33 mouse cellular contexts compared by ENCODE assay signal in the genomic region with DNA sequence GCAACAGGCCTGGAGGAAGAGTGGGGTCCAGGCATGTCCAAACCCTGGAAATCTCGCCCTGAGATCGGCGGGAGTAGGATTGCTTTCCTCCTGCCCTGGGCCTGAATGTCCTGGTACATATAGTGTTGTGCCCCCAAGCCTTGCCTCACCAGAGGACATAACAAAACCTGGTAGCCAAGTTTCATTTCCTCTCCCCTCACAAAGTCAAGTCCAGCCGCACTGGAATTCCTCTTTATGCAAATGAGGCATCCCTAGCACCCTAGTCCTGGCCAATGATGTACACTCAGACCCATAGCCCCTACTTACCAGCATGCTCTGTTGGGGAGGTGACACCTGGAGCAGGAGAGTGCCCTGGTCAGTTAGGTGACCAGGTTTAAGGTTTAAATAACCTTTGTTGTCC. TPM values are rescaled to one million over a fixed set of nuclear protein-coding genes. Genes with fewer than 3 reads are reported as not detected.
DNase-seq lines count a peak whose midpoint lies in the region; ATAC-seq and TF ChIP-seq lines count a peak whose summit lies in the region.
"Had no signal": no experiment of that assay in that cellular context is flagged by ENCODE, and none has a peak within 500 bp of the region (broad histone marks: within the 10 kb centered on the region; RNA-seq: fewer than 3 reads in every experiment).

No protein-coding gene starts in this region.

- H3K4me3 ChIP-seq in bone marrow, adult 2 months (replicated peaks; ENCODE audit: control insufficient read depth, low read depth, low read length): no peak overlapping the region
- peak overlapping the region; percentile 25 for H3K4me3 ChIP-seq in megakaryocyte, embryonic 14.5 days (replicated peaks)
- no peak overlapping the region for H3K4me3 ChIP-seq in embryonic facial prominence, embryonic 10.5 days
- H3K4me3 ChIP-seq: embryonic facial prominence, embryonic 13.5 days; erythroblast, embryonic 14.5 days; forebrain, embryonic 12.5 days; forebrain, embryonic 15.5 days; heart, embryonic 12.5 days; heart, embryonic 15.5 days; hindbrain, embryonic 10.5 days had no signal

- H3K36me3 ChIP-seq in megakaryocyte, embryonic 14.5 days (replicated peaks; ENCODE audit: low read length): no peaks in the 10 kb centered on the region
- no peaks in the 10 kb centered on the region for H3K36me3 ChIP-seq in embryonic facial prominence, embryonic 10.5 days (replicated peaks)
- H3K36me3 ChIP-seq: embryonic facial prominence, embryonic 13.5 days; forebrain, embryonic 12.5 days; forebrain, embryonic 15.5 days; G1E; heart, embryonic 12.5 days; heart, embryonic 15.5 days; hindbrain, embryonic 10.5 days had no signal

- no peak for TF ChIP-seq POLR2A in bone marrow, adult 2 months (IDR thresholded peaks at IDR 0.05; ENCODE audit: borderline replicate concordance, control insufficient read depth, low read depth, low read length)

- peak; percentile 28 to 37 for DNase-seq in monocyte, adult 2 months (ENCODE audit: low read depth in 1 of 2, low spot score in 2 of 2)
- DNase-seq in embryonic facial prominence, embryonic 10.5 days (ENCODE audit: low spot score): no peak
- no peak for DNase-seq in kidney, postnatal 10 days
- DNase-seq in thymus, postnatal 0 days (ENCODE audit: low spot score): no peak
- DNase-seq: adrenal gland, adult 2 months; adrenal gland, postnatal 14 days; cerebellum, adult 11 months; cerebellum, adult 2 months; cerebellum, adult 9-11 months; cerebellum, postnatal 25 days; gastrocnemius, postnatal 25 days; heart, postnatal 10 days; heart, postnatal 36 days had no signal

- no peak for TF ChIP-seq CTCF in bone marrow, adult 2 months (IDR thresholded peaks at IDR 0.05; ENCODE audit: control insufficient read depth, insufficient read depth, low read length)

- peaks cover 15% of the 10 kb centered on the region for H3K4me1 ChIP-seq in bone marrow, adult 2 months (ENCODE audit: control insufficient read depth, insufficient read depth, low read length)
- peaks cover 50% of the 10 kb centered on the region for H3K4me1 ChIP-seq in megakaryocyte, embryonic 14.5 days
- H3K4me1 ChIP-seq in embryonic facial prominence, embryonic 10.5 days: peaks cover 29% of the 10 kb centered on the region

- H3K27ac ChIP-seq in bone marrow, adult 2 months (ENCODE audit: control insufficient read depth, insufficient read depth, low read depth, low read length, poor library complexity): peak overlapping the region; percentile 10; the same call in 1 of the 2 replicates
- no peak overlapping the region for H3K27ac ChIP-seq in embryonic facial prominence, embryonic 10.5 days (replicated peaks)
- H3K27ac ChIP-seq: embryonic facial prominence, embryonic 13.5 days; forebrain, embryonic 12.5 days; forebrain, embryonic 15.5 days; heart, embryonic 15.5 days; hindbrain, embryonic 10.5 days; hindbrain, embryonic 14.5 days; hindbrain, postnatal 0 days had no signal

- 53% methylated on average over 4 of the region's 4 CpGs for WGBS in bone marrow, adult 2 months
- 70% methylated on average over 4 of the region's 4 CpGs for WGBS in embryonic facial prominence, embryonic 10.5 days

- H3K9me3 ChIP-seq in megakaryocyte, embryonic 14.5 days: no peaks in the 10 kb centered on the region
- H3K9me3 ChIP-seq in embryonic facial prominence, embryonic 10.5 days: no peaks in the 10 kb centered on the region
- H3K9me3 ChIP-seq: embryonic facial prominence, embryonic 13.5 days; forebrain, embryonic 12.5 days; forebrain, embryonic 15.5 days; G1E; heart, embryonic 12.5 days; heart, embryonic 15.5 days; hindbrain, embryonic 10.5 days had no signal

- ATAC-seq in monocyte, adult 5-6 weeks (replicated peaks; ENCODE audit: insufficient number of reproducible peaks, low FRiP score, low TSS enrichment, poor library complexity, severe bottlenecking): no peak
- peak; percentile 15 for ATAC-seq in granulocyte monocyte progenitor cell, adult 5-6 weeks (replicated peaks; ENCODE audit: poor library complexity, severe bottlenecking)
- ATAC-seq: forebrain, embryonic 15.5 days; hindbrain, postnatal 0 days; inflammation-experienced regulatory T-cells, adult 6 months; Patski had no signal

- H3K27me3 ChIP-seq in megakaryocyte, embryonic 14.5 days (replicated peaks): peaks cover 48% of the 10 kb centered on the region
- peaks cover 54% of the 10 kb centered on the region for H3K27me3 ChIP-seq in embryonic facial prominence, embryonic 10.5 days (replicated peaks; ENCODE audit: low read depth, poor library complexity, severe bottlenecking)
- H3K27me3 ChIP-seq: heart, embryonic 15.5 days; Patski had no signal

RNA-seq across cellular contexts. Expression of a gene that starts 0.6 kb away (rescaled TPM):
- total RNA-seq in monocyte, adult 5-6 weeks (2017): not detected in 3 replicates
- polyA plus RNA-seq in bone marrow, adult 2 months (2011; ENCODE audit: insufficient read depth, insufficient read length, low replicate concordance, missing spikeins): not detected in 2 replicates
- not detected in 2 replicates for total RNA-seq in granulocyte monocyte progenitor cell, adult 5-6 weeks (2014; fragmentation: Nextera tagmentation)
- not detected in 2 replicates for total RNA-seq in granulocyte monocyte progenitor cell, adult 5-6 weeks (2017)
- polyA plus RNA-seq in megakaryocyte, embryonic 14.5 days (2012; ENCODE audit: insufficient read depth, low replicate concordance): not detected in 2 replicates
- polyA plus RNA-seq in embryonic facial prominence, embryonic 10.5 days (2016; fragmentation: Nextera tagmentation; extraction: Ambion mirVana): not detected in 2 replicates
- not detected in 2 replicates for polyA plus RNA-seq in thymus, postnatal 0 days (2015; fragmentation: Nextera tagmentation; extraction: Ambion mirVana)
- total RNA-seq: adrenal gland, adult 2 months; adrenal gland, postnatal 14 days; adrenal gland, postnatal 4 days; common myeloid progenitor, adult 5-6 weeks; G1E; gastrocnemius, adult 8-10 months; gastrocnemius, postnatal 25 days; heart, postnatal 10 days; heart, postnatal 36 days; hindbrain, postnatal 0 days had no signal
- polyA plus RNA-seq: adrenal gland, adult 2 months; cerebellum, adult 2 months; embryonic facial prominence, embryonic 13.5 days; erythroblast, embryonic 14.5 days; forebrain, embryonic 12.5 days; forebrain, embryonic 15.5 days; G1E; gonadal fat pad, adult 2 months; heart, embryonic 12.5 days; heart, embryonic 15.5 days; hindbrain, embryonic 10.5 days; hindbrain, embryonic 14.5 days; hindbrain, postnatal 0 days; inflammation-experienced regulatory T-cells, adult 6 months; Patski had no signal

RNA-seq across cellular contexts. Expression of a gene that starts 2.6 kb away (rescaled TPM):
- 211 to 356 TPM (median 215 TPM) in 3 replicates for total RNA-seq in monocyte, adult 5-6 weeks (2017)
- polyA plus RNA-seq in bone marrow, adult 2 months (2011; ENCODE audit: insufficient read depth, insufficient read length, low replicate concordance, missing spikeins): 13.0 and 46.2 TPM in 2 replicates
- total RNA-seq in granulocyte monocyte progenitor cell, adult 5-6 weeks (2014; fragmentation: Nextera tagmentation): 177 and 196 TPM in 2 replicates
- 132 and 194 TPM in 2 replicates for total RNA-seq in granulocyte monocyte progenitor cell, adult 5-6 weeks (2017)
- polyA plus RNA-seq in megakaryocyte, embryonic 14.5 days (2012; ENCODE audit: insufficient read depth, low replicate concordance): 4.9 and 15.9 TPM in 2 replicates
- 10.7 and 12.2 TPM in 2 replicates for polyA plus RNA-seq in embryonic facial prominence, embryonic 10.5 days (2016; fragmentation: Nextera tagmentation; extraction: Ambion mirVana)
- polyA plus RNA-seq in thymus, postnatal 0 days (2015; fragmentation: Nextera tagmentation; extraction: Ambion mirVana): 85.4 and 88.0 TPM in 2 replicates
- polyA plus RNA-seq: G1E had no signal

RNA-seq across cellular contexts. Expression of a gene that starts 27.0 kb away (rescaled TPM):
- total RNA-seq in monocyte, adult 5-6 weeks (2017): 91.7 to 129 TPM (median 116 TPM) in 3 replicates
- polyA plus RNA-seq in bone marrow, adult 2 months (2011; ENCODE audit: insufficient read depth, insufficient read length, low replicate concordance, missing spikeins): 20.6 and 37.0 TPM in 2 replicates
- total RNA-seq in granulocyte monocyte progenitor cell, adult 5-6 weeks (2014; fragmentation: Nextera tagmentation): 37.4 and 79.2 TPM in 2 replicates
- total RNA-seq in granulocyte monocyte progenitor cell, adult 5-6 weeks (2017): 87.9 and 103 TPM in 2 replicates
- 5.8 and 7.3 TPM in 2 replicates for polyA plus RNA-seq in megakaryocyte, embryonic 14.5 days (2012; ENCODE audit: insufficient read depth, low replicate concordance)
- polyA plus RNA-seq in embryonic facial prominence, embryonic 10.5 days (2016; fragmentation: Nextera tagmentation; extraction: Ambion mirVana): 56.2 and 58.9 TPM in 2 replicates
- polyA plus RNA-seq in thymus, postnatal 0 days (2015; fragmentation: Nextera tagmentation; extraction: Ambion mirVana): 71.8 and 75.0 TPM in 2 replicates

Comparison
In these comparisons a context has a peak if more than half of its experiments do, and no peak if none do; other contexts are left out.
1. DNase-seq: peak in monocyte, adult 2 months (2 of 2); none in embryonic facial prominence, embryonic 10.5 days (single experiment), kidney, postnatal 10 days (single experiment) and thymus, postnatal 0 days (single experiment).